Mouse (Mus musculus) retina, postnatal 1 day (tissue): ENCODE results near the gene Fam193b.
A peak's percentile ranks its signal among the peaks of the same experiment; 100 is the strongest.
"Not testable (repeated sequence)": the region's sequence is repeated elsewhere in the genome, so short reads cannot be mapped to it uniquely, and the experiment has no call there.

Experiments used
- DNase-seq: peaks from one replicate; pipeline ENCODE4 v3.0.0-alpha.2; 2012

The Fam193b gene

DNA sequence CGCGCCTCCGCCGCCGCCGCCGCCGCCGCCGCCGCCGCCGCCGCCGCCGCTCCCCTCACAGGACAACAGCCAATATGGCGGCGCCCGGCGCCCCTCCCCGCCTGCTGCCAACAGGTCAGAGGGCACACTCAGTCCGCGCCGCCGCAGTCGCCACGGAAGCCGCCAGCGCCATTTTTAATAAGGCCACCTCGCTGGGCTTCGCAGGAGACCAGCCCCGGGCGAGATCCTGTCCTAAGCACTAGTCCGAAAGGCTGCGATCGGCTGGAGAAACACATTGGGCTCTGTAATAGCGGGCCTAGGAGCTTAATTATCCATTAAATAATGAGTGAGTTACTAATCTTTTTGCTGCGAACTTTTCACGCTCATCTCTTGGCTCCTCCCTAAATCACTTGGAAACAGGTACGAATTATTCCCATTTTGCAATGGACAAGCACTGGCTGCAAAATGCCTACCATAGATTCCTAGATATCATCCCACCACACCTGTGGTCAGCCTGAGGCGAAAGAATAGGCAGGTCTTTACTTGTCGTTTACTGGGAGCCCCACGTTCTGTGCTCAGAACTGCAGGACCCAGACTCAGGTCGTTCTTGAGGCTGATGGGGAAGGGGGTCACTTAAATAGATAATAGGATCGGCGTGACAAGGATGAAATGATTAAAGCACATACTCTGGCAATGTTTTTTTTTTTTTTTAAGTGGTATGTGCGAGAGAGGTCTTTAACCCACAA is at the start of gene Fam193b:
Fam193b (minus strand) TSS at position 94 of the 725 bp plus-strand sequence.
- peak; percentile 95 for DNase-seq

GRCm38 (mm10) chr13:55620275-55620674 is 49.4 kb upstream of the Fam193b start:
- no peak for DNase-seq

GRCm38 (mm10) chr13:55619328-55619727 is 48.4 kb upstream of the Fam193b start:
- no peak for DNase-seq

DNA sequence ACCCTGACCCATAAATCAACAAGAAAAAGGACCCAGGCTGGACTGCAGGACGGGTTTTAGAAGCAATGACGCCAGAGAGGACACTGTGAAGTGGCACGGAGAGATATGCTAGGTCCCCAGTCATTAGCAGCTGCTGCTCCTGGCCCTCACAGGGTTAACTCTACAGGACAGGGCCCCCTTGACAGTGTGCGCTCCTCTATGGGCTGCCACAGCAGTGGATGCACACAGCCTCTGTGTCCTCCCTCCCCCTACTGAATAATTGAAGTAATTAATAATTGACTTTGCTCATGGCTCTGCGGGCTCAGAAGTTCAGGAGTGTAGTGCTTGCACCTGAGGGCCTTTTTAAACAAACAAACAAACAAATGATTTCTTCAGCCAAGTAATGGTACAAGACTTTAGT is 42.6 kb upstream of the Fam193b start:
- DNase-seq, result no peak

- DNase-seq, result no peak
These were observed 41.1 kb upstream of the Fam193b start for GRCm38 (mm10) chr13:55611996-55612395.

DNA sequence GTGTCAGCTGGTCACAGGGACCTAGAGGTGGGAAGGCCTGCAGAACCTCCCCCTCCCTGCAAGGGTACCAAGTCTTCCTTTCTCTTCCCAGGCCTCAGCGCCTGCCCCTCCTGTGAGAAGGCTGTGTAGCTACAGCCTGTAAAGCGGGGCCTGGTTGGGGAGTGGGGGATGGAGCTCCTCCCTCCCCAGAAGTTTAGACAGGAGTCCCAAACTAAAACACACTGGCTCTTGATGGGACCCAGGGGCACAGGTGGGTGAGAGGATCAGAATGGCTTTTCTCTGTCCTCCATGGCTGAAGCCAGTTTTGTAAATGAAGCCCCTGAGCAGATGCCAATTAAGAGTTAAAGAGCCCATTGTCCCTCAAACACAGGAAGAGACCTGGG is 36.7 kb upstream of the Fam193b start:
- DNase-seq, result no peak

DNA sequence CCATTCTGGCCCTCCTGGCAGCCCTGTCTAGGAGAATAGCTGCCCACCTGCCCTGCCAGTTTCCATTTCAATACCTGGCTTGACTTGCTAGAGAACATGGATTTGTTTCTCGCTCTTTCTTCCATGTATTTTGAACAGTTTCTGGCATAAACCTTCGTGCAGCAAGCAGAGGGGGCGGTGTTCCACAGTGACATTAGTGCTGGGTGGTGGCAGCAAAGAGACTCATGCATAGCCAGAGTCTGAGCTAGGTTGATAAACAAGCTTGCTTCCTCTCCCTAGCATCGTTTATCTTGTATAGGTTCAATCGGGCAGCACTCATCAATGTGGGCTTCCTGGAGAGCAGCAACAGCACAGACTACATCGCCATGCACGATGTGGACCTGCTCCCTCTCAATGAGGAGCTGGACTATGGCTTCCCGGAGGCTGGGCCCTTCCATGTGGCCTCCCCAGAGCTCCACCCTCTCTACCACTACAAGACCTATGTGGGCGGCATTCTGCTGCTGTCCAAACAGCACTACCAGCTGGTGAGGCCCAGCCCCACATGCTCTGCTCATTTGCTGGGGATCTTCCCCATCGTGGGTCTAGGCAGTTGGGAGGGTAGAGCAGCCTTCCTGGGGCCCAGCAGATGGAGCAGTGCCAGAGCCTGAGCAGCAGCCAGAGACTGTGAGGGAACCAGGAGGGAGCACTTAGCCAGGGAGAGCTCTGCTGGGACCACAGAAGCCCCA is 36.1 kb upstream of the Fam193b start:
- no peak for DNase-seq

DNA sequence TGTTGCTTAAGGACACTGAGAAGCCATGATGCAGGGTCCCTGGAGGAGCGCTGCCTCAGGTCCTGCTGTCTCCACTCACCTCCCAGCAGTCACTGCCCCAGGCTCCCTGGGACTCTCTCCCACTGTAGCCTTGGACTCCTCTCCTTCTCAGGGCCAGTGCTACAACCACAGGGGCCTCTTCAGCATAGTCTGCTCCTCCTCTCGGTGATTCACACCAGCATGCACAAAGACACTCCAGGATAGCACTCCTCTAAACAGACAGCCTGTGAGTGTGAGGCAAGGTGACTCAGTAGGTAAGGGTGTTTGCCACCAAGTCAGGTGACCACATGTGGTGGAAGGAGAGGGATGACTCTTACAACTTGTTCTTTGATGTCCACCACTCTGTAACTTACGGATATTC is 33.7 kb upstream of the Fam193b start:
- DNase-seq, result no peak

GRCm38 (mm10) chr13:55601611-55602010 is 30.7 kb upstream of the Fam193b start:
- peak; percentile 81 for DNase-seq

- DNase-seq, result peak; percentile 23
These were observed 29.7 kb upstream of the Fam193b start for GRCm38 (mm10) chr13:55600657-55601056.

- DNase-seq, result peak; percentile 85
These were observed 28.9 kb upstream of the Fam193b start, which contains the start of gene B4galt7 for GRCm38 (mm10) chr13:55599566-55600540. Gene B4galt7 (plus strand): TSS chr13:55599896.

- DNase-seq, result no peak
These were observed 25.9 kb upstream of the Fam193b start for GRCm38 (mm10) chr13:55596802-55597201.

- no peak for DNase-seq
These were observed 24.5 kb upstream of the Fam193b start for GRCm38 (mm10) chr13:55595375-55595774.

DNA sequence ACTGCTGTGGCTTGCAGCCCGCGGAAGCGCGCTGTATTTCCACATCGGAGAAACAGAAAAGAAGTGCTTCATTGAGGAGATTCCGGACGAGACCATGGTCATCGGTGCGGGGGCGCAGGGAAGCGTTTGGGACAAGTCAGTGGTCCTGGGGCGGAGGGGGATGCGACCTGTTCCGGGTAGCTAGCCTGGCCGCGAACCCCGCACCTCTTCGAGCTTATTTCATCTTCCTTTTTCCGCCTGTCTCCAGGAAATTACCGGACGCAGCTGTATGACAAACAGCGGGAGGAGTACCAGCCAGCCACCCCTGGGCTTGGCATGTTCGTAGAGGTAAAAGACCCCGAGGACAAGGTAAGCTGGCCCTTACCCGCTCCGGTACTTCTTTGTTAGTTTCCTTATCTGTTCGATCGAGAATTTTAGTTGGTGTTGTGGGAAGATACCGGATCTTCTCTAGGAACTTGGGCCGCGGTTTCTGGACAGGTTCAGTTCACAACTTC is 22.4 kb upstream of the Fam193b start:
- DNase-seq, result no peak

DNA sequence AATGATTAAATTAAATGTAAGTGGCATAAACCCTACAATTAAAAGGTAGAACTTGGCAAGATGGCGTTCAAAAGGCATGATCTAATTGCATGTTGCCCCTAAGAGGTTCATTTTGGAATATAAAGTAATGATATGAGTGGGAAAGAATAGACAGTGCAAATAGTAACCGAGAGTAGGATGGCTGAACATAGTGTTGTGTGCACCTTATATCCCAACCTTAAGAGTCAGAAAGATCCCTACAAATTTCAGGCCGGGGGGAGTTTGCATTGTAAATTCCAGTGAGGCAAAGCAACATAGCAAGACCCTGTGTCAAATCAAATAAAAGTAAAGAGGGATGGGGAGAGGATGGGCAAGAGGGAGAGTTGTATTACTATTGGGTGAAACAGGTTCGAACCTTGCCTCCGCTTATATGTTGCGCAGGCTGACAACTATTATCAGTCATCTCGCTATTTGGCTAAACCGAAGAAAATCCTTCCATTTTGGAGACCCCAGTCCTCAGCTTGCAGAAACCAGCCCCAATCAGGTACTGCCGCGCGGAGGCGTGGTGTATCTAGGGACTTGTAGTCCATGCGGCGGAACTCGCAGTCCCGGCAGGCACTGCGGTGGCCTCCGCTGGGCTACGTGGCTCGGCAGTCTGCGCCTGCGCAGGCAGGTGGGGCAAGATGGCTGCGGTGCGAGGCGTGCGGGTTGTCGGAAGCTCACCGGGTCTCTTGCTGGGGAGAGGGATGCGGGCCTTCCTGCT is 21.8 kb upstream of the Fam193b start:
- DNase-seq, result peak; percentile 98

GRCm38 (mm10) chr13:55591961-55592490 is 21.1 kb upstream of the Fam193b start:
- DNase-seq, result no peak

DNA sequence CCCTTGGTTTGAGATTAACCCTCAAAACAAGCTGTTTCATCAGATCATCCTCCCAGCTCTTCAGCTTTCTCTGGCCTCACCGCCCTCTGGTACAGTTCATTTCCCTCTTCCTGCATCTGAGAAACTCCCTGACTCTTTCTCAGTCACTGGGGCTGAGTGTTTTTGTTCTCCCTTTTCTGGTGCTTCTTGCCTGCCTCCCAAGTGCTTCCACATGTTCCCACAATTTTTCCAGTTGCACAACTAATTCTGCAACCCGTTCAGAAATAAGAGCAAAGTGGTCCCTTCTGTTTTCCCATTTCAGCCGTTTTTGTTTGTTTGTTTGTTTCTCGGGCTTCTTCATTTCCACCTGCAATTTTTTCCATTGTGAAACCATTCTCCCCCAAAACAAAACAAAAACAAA is 7.2 kb upstream of the Fam193b start:
- DNase-seq, result no peak

DNA sequence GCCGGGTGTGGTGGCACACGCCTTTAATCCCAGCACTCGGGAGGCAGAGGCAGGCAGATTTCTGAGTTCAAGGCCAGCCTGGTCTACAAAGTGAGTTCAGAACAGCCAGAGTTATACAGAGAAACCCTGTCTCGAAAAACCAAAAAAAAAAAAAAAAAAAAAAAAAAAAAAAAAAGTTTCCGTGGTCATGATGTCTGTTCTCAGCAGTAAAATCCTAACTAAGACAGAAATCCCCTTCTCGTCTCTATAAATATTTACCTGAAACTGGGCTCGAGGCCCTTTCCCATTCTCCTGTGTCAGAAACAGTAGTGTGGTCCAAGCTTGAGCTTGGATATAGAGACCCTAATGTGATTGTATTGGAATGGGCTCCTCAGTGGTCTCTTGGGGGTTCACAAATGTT is 6.0 kb upstream of the Fam193b start:
- DNase-seq, result not testable (repeated sequence)

GRCm38 (mm10) chr13:55575932-55576331 is 5.0 kb upstream of the Fam193b start:
- no peak for DNase-seq

DNA sequence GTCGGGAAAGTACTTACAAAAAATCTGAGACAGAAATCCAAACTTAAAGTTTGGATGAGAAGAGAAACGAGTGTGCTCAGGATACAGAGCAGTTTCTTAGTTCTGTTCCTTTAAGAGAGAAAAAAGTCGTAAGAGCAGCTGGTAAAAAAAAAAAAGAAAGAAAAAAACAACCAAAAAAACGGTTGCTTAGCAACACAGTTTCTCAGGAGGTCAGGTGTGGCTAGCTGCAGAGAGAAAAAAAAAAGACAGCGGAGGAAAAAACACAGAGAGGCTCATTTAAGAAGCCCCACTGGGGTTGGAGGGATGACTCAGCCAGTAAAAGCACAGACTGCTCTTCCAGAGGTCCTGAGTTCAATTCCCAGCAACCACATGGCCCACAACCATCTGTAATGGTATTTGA is 3.4 kb upstream of the Fam193b start:
- DNase-seq, result no peak

GRCm38 (mm10) chr13:55573432-55573831 is 2.5 kb upstream of the Fam193b start, which contains the start of gene Tmed9:
Gene Tmed9 (plus strand): TSS chr13:55573732.
- no peak for DNase-seq

DNA sequence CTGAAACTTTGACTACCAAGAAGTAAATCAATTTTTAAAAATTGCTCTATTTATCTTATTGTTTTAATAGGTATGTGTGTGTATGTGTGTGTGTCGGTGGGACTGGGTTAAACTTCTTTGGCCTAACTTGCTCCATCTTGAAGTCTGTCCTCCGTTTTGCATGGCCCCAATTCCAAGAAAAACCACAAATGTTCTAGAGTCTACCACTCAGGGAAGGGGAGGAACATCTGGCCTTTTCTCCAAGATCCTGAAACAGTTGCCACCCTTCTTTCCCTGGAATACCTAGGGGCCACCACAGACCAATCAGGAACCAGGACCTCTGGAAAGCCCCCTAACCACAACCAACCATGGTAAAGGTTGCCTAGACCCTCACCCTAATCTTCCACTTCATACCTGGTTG is 1.1 kb upstream of the Fam193b start:
- DNase-seq, result no peak
